Mouse (Mus musculus): Measurements from ENCODE around the gene Fam81b. TPM values are rescaled to one million over a fixed set of nuclear protein-coding genes. Genes with fewer than 3 reads are reported as not detected.
A peak's percentile ranks its signal among the peaks of the same experiment; 100 is the strongest.
"Not testable (repeated sequence)": the region's sequence is repeated elsewhere in the genome, so short reads cannot be mapped to it uniquely, and the experiment has no call there.

Fam81b gene
- not detected for total RNA-seq (2021)
- long read RNA-seq, experiment 1, result 0 reads
- long read RNA-seq, experiment 2, result 0 reads

- no peak for DNase-seq
These were observed at the start of gene Fam81b for GRCm38 (mm10) chr13:76304637-76305122. Gene Fam81b (minus strand): TSS chr13:76305072.

DNA sequence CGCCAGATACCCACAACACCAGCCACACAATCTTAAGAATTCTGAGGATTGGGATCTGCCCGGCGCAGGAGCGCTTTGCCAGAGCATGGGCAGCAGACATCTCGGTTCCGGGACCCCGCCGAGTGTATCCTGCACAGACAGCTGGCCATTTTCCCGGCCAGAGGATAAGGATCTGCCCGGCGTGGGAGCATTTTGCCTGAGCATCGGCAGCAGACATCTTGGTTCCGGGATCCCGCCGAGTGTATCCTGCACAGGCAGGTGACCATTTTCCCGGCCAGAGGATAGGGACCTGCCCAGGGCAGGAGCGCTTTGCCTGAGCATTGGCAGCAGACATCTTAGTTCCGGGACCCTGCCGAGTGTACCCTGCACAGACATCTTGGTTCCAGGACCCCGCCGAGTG lies 41.1 kb upstream of the Fam81b start:
- DNase-seq, result not testable (repeated sequence)

DNA sequence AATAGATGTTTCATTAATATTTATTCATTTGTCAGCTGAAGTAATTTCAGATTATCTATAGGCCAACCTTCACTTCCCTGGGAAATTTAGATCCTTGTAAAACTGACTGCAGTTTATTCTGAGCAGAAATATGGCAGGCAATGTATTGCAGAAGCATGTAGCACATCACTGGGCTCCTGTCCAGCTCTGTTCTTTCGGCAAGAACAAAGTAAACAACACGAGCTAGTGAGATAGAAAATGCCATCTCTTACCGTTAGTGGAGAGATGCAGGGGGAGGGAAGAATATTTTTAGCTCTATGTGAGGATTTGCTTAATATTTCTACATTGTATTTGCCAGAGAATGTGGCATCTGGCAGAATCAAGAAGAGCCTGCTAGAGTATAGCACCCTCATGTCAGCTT lies 13.8 kb upstream of the Fam81b start:
- DNase-seq, result no peak

- DNase-seq, result no peak
These were observed 6.7 kb upstream of the Fam81b start for GRCm38 (mm10) chr13:76311580-76311979.

DNA sequence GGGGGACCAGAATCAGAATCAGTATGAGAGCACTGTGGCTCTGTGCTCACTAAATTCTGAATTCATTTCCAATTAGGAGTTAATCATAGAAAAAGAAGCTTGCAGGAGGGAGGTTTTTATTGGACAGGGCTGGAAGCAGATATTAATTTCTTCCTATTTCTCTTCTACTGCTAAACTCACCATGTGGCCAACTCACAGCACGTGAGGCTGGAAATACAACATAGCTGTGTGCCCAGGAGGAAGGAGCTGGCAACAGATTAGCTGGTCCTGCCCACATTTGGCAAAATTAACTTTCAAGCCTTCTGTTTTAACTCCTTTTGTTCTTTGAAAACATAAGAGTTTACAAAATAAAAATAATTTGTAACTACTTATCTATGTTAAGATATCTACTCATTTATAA lies 3.9 kb upstream of the Fam81b start:
- DNase-seq, result no peak

DNA sequence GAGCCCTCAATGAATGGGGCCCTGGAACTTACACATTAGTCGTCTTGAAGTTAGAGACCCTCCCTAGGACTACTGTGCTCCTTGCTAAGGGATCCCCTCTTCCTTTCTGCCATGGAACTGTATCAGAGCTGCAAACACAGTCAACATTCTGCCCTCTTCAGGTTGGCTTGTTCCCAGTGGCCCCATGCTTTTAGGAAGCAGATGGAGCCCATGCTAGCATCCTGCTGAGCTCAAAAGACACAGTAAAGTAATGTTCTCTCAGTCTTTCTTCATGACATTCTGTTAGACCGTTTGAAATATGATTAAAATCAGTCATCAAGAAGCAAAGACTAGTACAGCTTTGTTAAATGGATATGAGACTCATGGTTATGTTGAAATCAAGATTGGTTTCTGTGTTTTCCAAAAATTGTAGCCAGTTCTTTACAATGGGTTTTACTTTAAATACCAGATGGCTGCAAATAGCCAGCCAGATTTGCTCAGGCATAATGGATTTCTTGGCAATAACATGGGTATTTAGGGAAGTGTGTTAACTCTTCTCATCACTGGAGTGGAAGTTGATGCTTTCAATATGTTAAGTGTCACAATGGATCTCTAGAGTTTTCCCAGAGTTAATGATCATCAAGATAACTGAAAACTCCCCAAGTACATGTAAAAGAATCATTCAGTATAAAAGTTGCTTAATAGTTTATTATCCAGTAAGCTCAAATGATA lies 938 bp upstream of the Fam81b start:
- no peak for DNase-seq

GRCm38 (mm10) chr13:76305241-76305640 lies 369 bp upstream of the Fam81b start:
- DNase-seq, result no peak

DNA sequence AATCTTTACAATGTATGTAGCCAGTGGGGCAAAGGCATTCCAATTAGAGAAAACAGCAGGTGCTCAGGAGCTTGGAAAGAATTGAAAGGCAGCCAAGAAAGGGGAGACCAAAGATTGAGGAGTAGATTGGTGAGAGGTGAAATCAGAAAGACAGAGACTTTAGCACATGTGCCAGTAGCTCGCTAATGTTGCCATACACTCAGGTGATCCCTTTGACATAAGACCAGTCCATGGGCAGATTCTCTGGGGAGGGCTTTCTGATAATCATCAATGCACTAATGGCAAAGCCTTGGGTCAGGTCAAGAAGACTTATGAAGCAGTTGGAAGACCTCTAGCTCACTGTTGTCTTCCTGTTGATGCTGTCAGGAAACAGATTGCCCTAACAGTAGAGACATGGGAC lies 671 bp downstream of the Fam81b start:
- DNase-seq, result no peak

GRCm38 (mm10) chr13:76303160-76303559 lies 1.7 kb downstream of the Fam81b start:
- DNase-seq, result no peak

GRCm38 (mm10) chr13:76302056-76302455 lies 2.8 kb downstream of the Fam81b start:
- DNase-seq, result no peak

DNA sequence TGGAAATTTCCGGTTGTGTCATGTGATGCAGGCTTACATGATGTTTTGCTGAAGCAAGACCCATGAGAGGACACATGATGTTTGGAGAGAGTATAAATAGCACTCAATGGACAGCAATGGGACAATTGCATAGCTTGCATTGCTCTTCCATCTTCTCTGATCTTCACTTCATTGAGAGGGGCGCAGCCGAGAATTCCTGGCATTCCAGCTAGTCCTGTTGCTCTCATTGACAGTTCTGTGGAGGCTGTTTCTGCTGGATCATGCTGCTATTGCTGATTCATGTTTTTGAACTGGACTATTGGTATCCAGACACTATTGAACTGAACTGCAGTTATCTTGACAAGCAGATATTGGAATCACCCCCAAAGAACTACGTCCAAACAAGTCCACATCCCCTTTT lies 12.8 kb downstream of the Fam81b start:
- no peak for DNase-seq

DNA sequence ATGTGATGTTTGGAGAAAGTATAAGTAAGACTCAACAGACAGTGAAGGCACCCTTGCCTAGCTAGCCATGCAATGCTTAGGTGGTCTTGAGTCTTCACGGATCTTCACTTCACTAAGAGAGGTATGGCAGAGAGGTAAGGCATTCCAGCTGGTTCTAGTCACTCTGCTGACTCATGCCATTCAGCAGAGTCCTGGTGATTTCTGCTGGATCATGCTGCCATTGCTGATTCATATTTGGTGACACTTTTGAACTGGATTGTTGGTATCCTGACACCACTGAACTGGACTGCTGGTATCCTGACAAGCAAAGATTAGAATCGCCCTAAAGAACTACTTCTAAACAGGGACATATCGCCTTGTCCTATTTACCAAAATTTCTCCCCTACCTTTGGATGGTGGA lies 20.3 kb downstream of the Fam81b start:
- no peak for DNase-seq

DNA sequence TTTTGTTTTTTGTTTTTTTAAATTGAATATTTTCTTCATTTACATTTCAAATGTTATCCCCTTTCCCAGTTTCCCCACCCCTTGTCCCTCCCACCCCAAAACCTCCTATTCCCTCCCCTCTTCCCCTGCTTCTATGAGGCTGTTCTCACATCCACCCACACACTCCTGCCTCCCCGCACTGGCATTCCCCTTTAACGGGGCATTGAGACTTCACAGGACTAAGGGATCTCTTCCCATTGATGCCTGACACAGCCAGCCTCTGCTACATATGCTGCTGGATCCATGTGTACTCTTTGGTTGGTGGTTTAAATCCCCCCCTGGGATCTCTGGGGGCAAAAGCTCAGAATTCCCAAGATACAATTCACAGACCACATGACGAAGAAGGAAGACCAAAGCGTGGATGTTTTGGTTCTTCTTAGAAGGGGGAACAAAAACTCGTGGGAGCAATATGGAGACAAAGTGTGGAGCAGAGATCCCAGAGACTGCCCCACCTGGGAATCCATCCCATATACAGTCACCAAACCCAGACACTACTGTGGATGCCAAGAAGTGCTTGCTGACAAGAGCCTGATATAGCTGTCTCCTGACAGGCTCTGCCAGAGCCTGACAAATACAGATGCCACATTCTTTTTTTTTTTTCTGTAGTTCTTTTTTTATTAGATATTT lies 40.4 kb downstream of the Fam81b start:
- DNase-seq, result no peak

DNA sequence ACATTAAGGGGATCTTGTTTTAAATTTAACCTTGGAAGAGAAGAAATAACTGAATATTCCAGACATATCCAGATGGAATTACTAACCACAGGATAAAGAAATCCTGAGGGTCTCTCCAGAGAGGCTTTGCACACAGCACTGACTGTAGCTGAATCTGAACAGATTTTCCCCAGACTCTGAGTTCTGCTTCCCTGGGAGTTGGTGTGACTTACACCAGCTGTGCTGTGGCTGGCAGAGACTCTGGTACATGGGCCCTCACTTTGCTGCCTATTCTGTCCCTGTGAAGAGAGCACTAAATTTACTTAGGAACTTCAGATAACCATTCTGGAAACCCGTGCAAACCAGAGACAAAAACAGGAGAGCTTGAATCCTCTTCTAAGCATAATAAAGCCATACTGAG lies 46.1 kb downstream of the Fam81b start:
- no peak for DNase-seq

DNA sequence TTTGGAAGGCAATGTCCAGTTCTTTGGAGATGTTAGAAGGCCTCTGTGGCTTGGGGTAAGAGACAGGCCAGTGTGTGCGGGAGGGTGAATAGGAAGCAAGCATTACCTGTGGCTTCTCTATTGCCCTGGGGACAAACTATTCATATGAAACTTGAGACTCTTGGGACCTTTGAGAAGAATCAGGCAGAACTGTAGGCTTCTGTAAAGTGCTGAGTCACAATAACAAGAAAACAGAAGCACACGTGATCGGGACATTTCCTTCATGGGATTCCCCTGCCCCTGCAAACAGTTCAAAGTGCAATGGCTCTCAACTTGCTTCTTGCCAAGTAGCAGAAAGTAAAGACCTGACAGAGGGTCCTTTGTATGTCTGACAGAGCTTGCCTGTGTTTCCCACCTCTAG lies 48.5 kb downstream of the Fam81b start:
- no peak for DNase-seq

DNA sequence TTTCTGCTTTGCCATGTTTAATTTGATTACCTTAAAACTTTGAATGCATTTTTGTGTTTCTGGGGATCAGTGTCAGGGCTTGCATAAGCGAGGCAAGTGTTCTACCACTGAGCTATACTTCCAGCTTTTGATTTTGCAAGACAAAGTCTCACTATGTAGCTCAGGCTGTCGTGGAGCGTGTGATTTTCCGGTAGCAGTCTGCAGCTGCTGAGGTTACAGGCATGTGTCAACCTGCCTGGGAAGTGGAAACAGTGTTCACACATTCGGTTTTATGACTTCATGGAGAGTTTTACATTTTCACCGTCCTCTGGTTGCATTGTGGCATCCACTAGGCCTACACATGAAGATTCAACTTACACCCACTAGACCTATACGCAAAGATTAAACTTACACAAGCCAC lies 54.8 kb downstream of the Fam81b start:
- DNase-seq, result no peak

GRCm38 (mm10) chr13:76249066-76249465 lies 55.8 kb downstream of the Fam81b start:
- no peak for DNase-seq

GRCm38 (mm10) chr13:76215397-76215796 lies 89.5 kb downstream of the Fam81b start:
- peak; percentile 12 for DNase-seq

DNA sequence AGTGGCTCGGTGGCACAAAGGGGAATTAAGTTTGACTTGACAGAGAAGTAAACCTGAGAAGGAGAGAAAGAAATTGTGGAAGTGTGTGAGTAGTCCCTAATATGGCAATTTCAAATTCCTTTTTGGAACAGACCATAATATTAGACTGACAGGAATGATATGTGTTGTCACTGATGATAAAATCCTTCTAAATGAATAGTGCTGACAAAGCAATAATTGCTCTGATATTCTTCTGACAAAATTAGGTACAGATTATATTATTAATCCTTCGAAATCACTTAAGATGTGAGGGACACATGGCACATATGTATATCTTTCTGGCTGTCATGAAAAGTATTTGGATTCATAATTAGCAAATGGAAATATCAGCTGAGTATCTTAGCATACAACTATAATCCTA lies 89.9 kb downstream of the Fam81b start:
- DNase-seq, result no peak

DNA sequence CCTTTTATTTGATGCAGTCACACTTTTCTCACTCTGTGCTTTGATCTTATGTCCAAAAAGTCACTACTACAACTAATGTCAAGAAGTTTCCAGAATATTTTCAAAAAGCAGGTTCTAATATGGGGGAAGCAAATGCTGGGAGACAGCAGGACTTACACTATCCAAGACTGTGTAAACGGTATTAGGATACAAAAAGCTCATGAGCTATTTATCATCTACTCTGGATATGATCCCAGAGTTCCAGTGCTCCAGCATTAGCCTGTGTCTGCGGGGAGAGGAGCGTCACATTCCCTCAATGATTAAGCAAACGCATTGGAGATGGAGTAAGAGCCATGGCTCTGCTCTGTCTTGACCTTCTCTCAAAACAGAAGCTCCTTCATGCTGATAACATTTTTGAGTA lies 104.9 kb downstream of the Fam81b start:
- DNase-seq, result no peak

DNA sequence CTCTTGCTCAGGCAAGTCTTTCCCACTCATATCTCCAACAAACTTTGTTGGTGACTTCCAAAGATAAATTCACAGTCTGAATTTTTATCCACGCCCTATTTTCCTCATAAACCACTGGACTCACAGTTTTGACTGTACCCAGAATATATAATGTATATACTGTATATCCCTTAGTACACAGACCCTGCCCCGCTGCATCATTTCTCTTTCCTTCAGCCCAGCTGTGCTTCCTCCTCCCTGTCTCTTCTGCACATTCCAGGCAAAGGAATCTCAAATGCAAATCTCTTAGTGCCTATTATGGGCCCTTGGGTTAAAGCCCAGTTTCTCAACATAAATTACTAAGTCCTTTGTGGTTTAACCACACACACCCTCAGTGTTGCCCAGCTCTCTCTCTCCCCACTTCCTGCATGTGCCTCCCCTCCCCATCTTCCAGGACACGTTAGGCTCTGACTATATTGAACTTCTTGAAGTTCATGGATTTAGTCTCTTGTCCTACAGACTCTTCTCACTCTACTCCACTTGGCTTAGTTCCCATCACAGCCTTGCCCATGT lies 107.5 kb downstream of the Fam81b start:
- DNase-seq, result no peak

GRCm38 (mm10) chr13:76195431-76196138 lies 109.3 kb downstream of the Fam81b start:
- no peak for DNase-seq

GRCm38 (mm10) chr13:76194937-76195336 lies 109.9 kb downstream of the Fam81b start:
- DNase-seq, result no peak

Data from adrenal gland, postnatal 10 days (tissue).